Mouse (Mus musculus) neural tube, embryonic 11.5 days (tissue): ENCODE data around the gene Prkab1. TPM values are rescaled to one million over a fixed set of nuclear protein-coding genes. Genes with fewer than 3 reads are reported as not detected.

Experiments
- ATAC-seq: fragments of 200-750 bp; cut with Nextera tagmentation; 2 replicates; pipeline ENCODE4 v1.8.0; 2017; ENCODE audit warnings: moderate number of reproducible peaks, mild to moderate bottlenecking, moderate TSS enrichment, moderate library complexity; ENCODE audit not compliant: insufficient read depth, low FRiP score, low TSS enrichment
- DNase-seq: peaks from one replicate; pipeline ENCODE4 v3.0.0-alpha.2; 2015; ENCODE audit warnings: low spot score
- H3K27ac ChIP-seq: fragments of 300-500 bp; sonication (generic); 2 replicates; pipeline ENCODE4 v1.5.1; 2014; ENCODE audit warnings: low read depth, mild to moderate bottlenecking, low read length
- H3K27me3 ChIP-seq: fragments of 300-500 bp; sonication (generic); 2 replicates; pipeline ENCODE4 v1.6.1; 2014; ENCODE audit warnings: mild to moderate bottlenecking, low read length, mixed read lengths; ENCODE audit not compliant: control insufficient read depth, insufficient read depth
- H3K36me3 ChIP-seq: fragments of 300-500 bp; sonication (generic); 2 replicates; pipeline ENCODE4 v1.6.1; 2014; ENCODE audit warnings: mild to moderate bottlenecking, low read length, moderate library complexity, mixed read lengths; ENCODE audit not compliant: control insufficient read depth, insufficient read depth
- H3K4me1 ChIP-seq: fragments of 300-500 bp; sonication (generic); 2 replicates; pipeline ENCODE4 v1.6.1; 2014; ENCODE audit warnings: low read length, mixed read lengths; ENCODE audit not compliant: control insufficient read depth, insufficient read depth
- H3K4me2 ChIP-seq: fragments of 300-500 bp; sonication (generic); 2 replicates; pipeline ENCODE4 v1.6.1; 2014; ENCODE audit warnings: low read depth, mild to moderate bottlenecking, moderate library complexity
- H3K4me3 ChIP-seq: fragments of 300-500 bp; sonication (generic); 2 replicates; pipeline ENCODE4 v1.5.1; 2014; ENCODE audit warnings: low read depth, low read length
- H3K9ac ChIP-seq: fragments of 300-500 bp; sonication (generic); 2 replicates; pipeline ENCODE4 v1.6.1; 2014; ENCODE audit warnings: mild to moderate bottlenecking, low read length
- H3K9me3 ChIP-seq: fragments of 300-500 bp; sonication (generic); 2 replicates; pipeline ENCODE4 v1.6.1; 2016; ENCODE audit warnings: low read length; ENCODE audit not compliant: control insufficient read depth
- WGBS: fragments of 180-500 bp; shearing (Covaris S2); extraction: QIAGEN DNeasy Blood & Tissue Kit; methylation state at CpG from one replicate; pipeline ENCODE4 v1.1.7; 2014; 5-methylcytosine and 5-hydroxymethylcytosine counted together
- polyA plus RNA-seq: library from polyadenylated mRNA; unstranded; fragments of >200 nt; fragmentation: Nextera tagmentation; extraction: Ambion mirVana; gene quantifications from 2 replicates; pipeline ENCODE4 v1.2.1, GENCODE M21; 2014

Gene Prkab1
- 55.5 and 57.5 TPM in 2 replicates for polyA plus RNA-seq

DNA sequence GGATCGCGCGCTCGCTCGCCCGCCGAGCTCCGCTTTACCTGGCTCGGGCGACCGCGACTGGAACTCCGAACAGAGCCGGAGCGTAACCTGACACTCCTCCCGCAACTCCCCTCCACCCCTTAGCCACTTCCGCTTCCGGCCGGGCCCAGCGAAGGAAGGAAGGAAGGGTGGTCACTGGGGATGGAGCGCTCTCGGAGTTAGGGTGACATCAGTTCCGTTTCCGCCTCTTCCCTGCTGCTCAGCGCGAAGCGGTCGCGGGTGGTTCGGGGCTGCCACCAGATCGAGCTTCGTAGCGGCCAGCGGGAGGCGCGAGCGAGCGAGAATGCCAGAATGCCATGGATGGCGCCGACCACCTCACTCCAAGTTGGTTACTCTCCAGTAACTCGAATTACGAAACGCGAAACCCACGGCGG, at the start of gene Prkab1:
Prkab1 (minus strand) TSS at position 182 of the 413 bp plus-strand sequence.
- Histone ChIP-seq H3K4me3 (peak within 1 kb of the TSS; percentile 83), H3K4me1 (peaks cover 7% of the 10 kb centered on the region; the same call in 1 of the 2 replicates), H3K9ac (peak within 1 kb of the TSS; percentile 86), H3K27me3 (no peaks in the 10 kb centered on the region), H3K27ac (peak within 1 kb of the TSS; percentile 46; the same call in 1 of the 2 replicates), H3K36me3 (peaks cover 14% of the 10 kb centered on the region), H3K4me2 (peak within 1 kb of the TSS; percentile 67), H3K9me3 (no peaks in the 10 kb centered on the region)
- ATAC-seq: peak; percentile 97
- DNase-seq: peak; percentile 96
- WGBS: under 1% methylated on average over 46 of the region's 46 CpGs

DNA sequence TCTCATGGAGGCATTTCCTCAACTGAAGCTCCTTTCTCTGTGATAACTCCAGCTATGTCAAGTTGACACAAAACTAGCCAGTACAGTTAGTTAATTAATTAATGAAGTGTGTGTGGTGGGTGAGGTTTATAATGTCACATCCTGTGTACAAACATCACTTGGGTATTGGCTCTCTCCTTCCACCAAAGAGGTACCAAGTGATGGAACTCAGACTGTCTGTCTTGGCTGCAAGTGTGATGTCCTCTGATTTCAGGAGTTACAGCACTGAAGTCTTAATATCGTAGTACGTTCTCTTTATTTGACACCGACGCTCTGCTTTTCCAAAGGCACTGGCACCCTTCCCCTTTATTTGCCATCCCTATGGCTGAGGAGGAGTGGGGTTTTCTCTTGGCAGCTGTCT, 45.3 kb upstream of the Prkab1 start:
- no peaks in the 10 kb centered on the region for H3K27me3 ChIP-seq
- WGBS: 95% methylated on average over 4 of the region's 4 CpGs
- H3K4me1 ChIP-seq: no peaks in the 10 kb centered on the region
- H3K4me2 ChIP-seq: no peak overlapping the region
- no peak overlapping the region for H3K9ac ChIP-seq
- H3K27ac ChIP-seq: no peak overlapping the region
- no peaks in the 10 kb centered on the region for H3K36me3 ChIP-seq
- no peak overlapping the region for H3K4me3 ChIP-seq
- ATAC-seq: no peak
- DNase-seq: no peak
- H3K9me3 ChIP-seq: no peaks in the 10 kb centered on the region

- DNase-seq (no peak), ATAC-seq (no peak)
- Histone ChIP-seq H3K9ac (no peak overlapping the region), H3K36me3 (no peaks in the 10 kb centered on the region), H3K27me3 (no peaks in the 10 kb centered on the region), H3K4me3 (no peak overlapping the region), H3K27ac (no peak overlapping the region), H3K4me2 (no peak overlapping the region), H3K9me3 (no peaks in the 10 kb centered on the region), H3K4me1 (no peaks in the 10 kb centered on the region)
- 61% methylated on average over 6 of the region's 6 CpGs for WGBS
Measured at GRCm38 (mm10) chr5:116052826-116053225, 28.5 kb upstream of the Prkab1 start.

GRCm38 (mm10) chr5:116052171-116052570, 27.9 kb upstream of the Prkab1 start:
- H3K27ac ChIP-seq: no peak overlapping the region
- DNase-seq (no peak), ATAC-seq (no peak)
- H3K9me3 ChIP-seq: no peaks in the 10 kb centered on the region
- H3K4me3 ChIP-seq: no peak overlapping the region
- H3K27me3 ChIP-seq: no peaks in the 10 kb centered on the region
- no peak overlapping the region for H3K4me2 ChIP-seq
- no peaks in the 10 kb centered on the region for H3K4me1 ChIP-seq
- 85% methylated on average over 5 of the region's 5 CpGs for WGBS
- no peak overlapping the region for H3K9ac ChIP-seq
- no peaks in the 10 kb centered on the region for H3K36me3 ChIP-seq

GRCm38 (mm10) chr5:116049821-116050220, 25.5 kb upstream of the Prkab1 start:
- no peak for DNase-seq
- no peak for ATAC-seq
- no peaks in the 10 kb centered on the region for H3K4me1 ChIP-seq
- H3K4me2 ChIP-seq: no peak overlapping the region
- no peaks in the 10 kb centered on the region for H3K9me3 ChIP-seq
- H3K36me3 ChIP-seq: no peaks in the 10 kb centered on the region
- no peak overlapping the region for H3K4me3 ChIP-seq
- H3K9ac ChIP-seq: no peak overlapping the region
- H3K27me3 ChIP-seq: no peaks in the 10 kb centered on the region
- no peak overlapping the region for H3K27ac ChIP-seq
- WGBS: 89% methylated on average over 4 of the region's 4 CpGs

DNA sequence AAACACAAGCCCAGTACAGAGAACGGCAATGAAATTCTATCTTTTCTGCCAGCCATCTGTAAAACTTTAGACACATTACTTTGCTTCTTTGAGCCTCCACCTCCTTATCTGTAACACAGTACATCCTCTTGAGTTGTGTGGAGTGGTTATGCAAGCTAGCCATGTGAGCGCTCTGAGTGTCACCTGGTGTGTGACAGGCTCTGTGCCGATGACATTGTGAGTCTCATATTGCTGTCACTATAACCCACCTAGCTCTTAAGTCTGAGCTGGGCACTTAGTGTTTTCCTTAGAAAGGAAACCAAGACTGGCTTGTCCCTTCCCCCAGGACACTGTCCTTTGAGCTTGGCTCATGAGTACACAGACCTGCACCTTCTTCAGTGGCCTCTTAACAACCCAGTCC, 24.0 kb upstream of the Prkab1 start:
- no peaks in the 10 kb centered on the region for H3K27me3 ChIP-seq
- no peaks in the 10 kb centered on the region for H3K9me3 ChIP-seq
- H3K27ac ChIP-seq: no peak overlapping the region
- no peak for DNase-seq
- ATAC-seq: no peak
- H3K36me3 ChIP-seq: no peaks in the 10 kb centered on the region
- 97% methylated on average over 3 of the region's 3 CpGs for WGBS
- H3K4me1 ChIP-seq: no peaks in the 10 kb centered on the region
- H3K4me3 ChIP-seq: no peak overlapping the region
- H3K4me2 ChIP-seq: no peak overlapping the region
- no peak overlapping the region for H3K9ac ChIP-seq

DNA sequence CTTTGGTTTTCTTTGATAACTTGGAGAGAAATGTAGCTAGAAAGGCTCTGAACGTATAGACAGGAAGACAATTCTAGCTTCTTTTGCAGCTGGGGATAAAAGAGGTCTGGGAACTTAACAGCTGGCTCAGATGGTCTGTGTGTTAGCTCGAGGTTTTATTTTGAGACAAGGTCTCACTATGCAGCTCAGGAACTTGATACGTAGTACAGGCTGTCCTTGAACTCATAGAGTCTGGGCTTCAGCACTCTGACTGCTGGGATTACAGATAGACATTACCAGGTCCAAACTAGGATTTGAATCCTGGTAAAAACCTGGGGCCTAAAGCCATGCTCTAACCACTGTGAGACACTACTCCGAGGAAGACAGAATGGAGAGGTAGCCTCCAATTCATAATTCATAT, 21.9 kb upstream of the Prkab1 start:
- no peaks in the 10 kb centered on the region for H3K27me3 ChIP-seq
- H3K4me2 ChIP-seq: no peak overlapping the region
- H3K4me3 ChIP-seq: no peak overlapping the region
- no peak for ATAC-seq
- H3K36me3 ChIP-seq: no peaks in the 10 kb centered on the region
- no peak overlapping the region for H3K9ac ChIP-seq
- no peak overlapping the region for H3K27ac ChIP-seq
- DNase-seq: no peak
- WGBS: 80% methylated on average over 4 of the region's 4 CpGs
- H3K9me3 ChIP-seq: no peaks in the 10 kb centered on the region
- H3K4me1 ChIP-seq: no peaks in the 10 kb centered on the region

DNA sequence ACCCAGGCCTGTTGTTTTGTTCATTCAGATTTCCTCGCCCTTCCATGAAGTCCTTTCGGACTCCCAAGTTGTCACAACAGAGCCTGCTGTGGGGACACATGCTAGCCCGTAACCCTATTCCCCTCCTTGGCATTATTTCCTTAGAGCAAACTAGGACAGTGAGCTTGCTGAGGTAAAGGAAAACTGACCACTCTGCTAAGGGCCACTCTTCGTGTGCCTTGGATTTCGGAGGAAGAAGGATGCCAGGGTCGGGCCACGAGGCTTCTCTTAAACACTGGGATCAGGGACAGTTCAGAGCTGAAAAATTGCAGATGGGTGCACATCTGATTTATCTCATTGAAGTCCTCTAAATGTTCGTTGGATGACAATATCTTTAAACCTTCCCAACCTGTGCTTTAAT, 21.3 kb upstream of the Prkab1 start:
- no peak overlapping the region for H3K9ac ChIP-seq
- WGBS: 87% methylated on average over 8 of the region's 8 CpGs
- H3K27me3 ChIP-seq: no peaks in the 10 kb centered on the region
- H3K4me3 ChIP-seq: no peak overlapping the region
- no peak overlapping the region for H3K4me2 ChIP-seq
- H3K4me1 ChIP-seq: no peaks in the 10 kb centered on the region
- no peaks in the 10 kb centered on the region for H3K9me3 ChIP-seq
- DNase-seq (no peak), ATAC-seq (no peak)
- no peaks in the 10 kb centered on the region for H3K36me3 ChIP-seq
- H3K27ac ChIP-seq: no peak overlapping the region

DNA sequence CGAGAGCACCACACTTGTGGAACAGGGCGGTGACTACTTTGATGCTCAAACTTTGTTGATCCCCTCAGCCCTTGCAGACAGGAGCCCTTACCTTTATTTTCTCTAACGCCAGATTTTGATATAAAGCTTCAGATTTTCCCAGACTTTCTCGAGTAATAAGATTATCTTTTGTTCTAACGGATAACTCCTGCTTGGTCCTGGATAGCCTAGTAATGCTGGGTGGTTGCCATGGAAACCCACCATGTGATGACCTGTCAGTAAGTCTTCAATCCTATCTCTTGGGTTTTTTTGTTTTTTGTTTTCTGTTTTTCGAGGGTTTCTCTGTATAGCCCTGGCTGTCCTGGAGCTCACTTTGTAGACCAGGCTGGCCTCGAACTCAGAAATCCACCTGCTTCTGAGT, 17.9 kb upstream of the Prkab1 start:
- no peak for ATAC-seq
- H3K27ac ChIP-seq: no peak overlapping the region
- H3K4me3 ChIP-seq: no peak overlapping the region
- no peaks in the 10 kb centered on the region for H3K4me1 ChIP-seq
- 76% methylated on average over 7 of the region's 7 CpGs for WGBS
- H3K9me3 ChIP-seq: no peaks in the 10 kb centered on the region
- no peak overlapping the region for H3K9ac ChIP-seq
- H3K36me3 ChIP-seq: no peaks in the 10 kb centered on the region
- H3K27me3 ChIP-seq: no peaks in the 10 kb centered on the region
- no peak overlapping the region for H3K4me2 ChIP-seq
- no peak for DNase-seq
